Comparison of ENCODE assay signal across 31 mouse cellular contexts in genomic region chr8:78171351-78171750, GRCm38 (mm10). TPM values are rescaled to one million over a fixed set of nuclear protein-coding genes. Genes with fewer than 3 reads are reported as not detected.
A peak's percentile ranks its signal among the peaks of the same experiment; 100 is the strongest.
DNase-seq lines count a peak whose midpoint lies in the region; ATAC-seq and TF ChIP-seq lines count a peak whose summit lies in the region.
"Had no signal": no experiment of that assay in that cellular context is flagged by ENCODE, and none has a peak within 500 bp of the region (broad histone marks: within the 10 kb centered on the region; RNA-seq: fewer than 3 reads in every experiment).

No protein-coding gene starts in this region.

- H3K4me2 ChIP-seq in midbrain, postnatal 0 days (ENCODE audit: low read depth, low read length, poor library complexity, severe bottlenecking): no peak overlapping the region
- H3K4me2 ChIP-seq in midbrain, embryonic 16.5 days (ENCODE audit: low read length): no peak overlapping the region
- H3K4me2 ChIP-seq: embryonic facial prominence, embryonic 12.5 days; embryonic facial prominence, embryonic 15.5 days; heart, embryonic 12.5 days; heart, embryonic 15.5 days; hindbrain, embryonic 14.5 days had no signal

- no peak overlapping the region for H3K9ac ChIP-seq in midbrain, postnatal 0 days (replicated peaks; ENCODE audit: low read length, poor library complexity, severe bottlenecking)
- no peak overlapping the region for H3K9ac ChIP-seq in midbrain, embryonic 16.5 days (ENCODE audit: low read depth, low read length)
- H3K9ac ChIP-seq: embryonic facial prominence, embryonic 12.5 days; embryonic facial prominence, embryonic 15.5 days; forebrain, postnatal 0 days; heart, embryonic 12.5 days; heart, embryonic 15.5 days; hindbrain, embryonic 14.5 days had no signal

- no peaks in the 10 kb centered on the region for H3K4me1 ChIP-seq in midbrain, postnatal 0 days (ENCODE audit: insufficient read depth, low read length)
- H3K4me1 ChIP-seq in midbrain, embryonic 16.5 days (ENCODE audit: control insufficient read depth, insufficient read depth, low read length): no peaks in the 10 kb centered on the region
- H3K4me1 ChIP-seq: embryonic facial prominence, embryonic 12.5 days; embryonic facial prominence, embryonic 15.5 days; heart, embryonic 12.5 days; heart, embryonic 15.5 days had no signal

- intact Hi-C loops in heart, postnatal 14 days (cut with DNase I): no loop called here

- WGBS in midbrain, postnatal 0 days: 86% methylated on average over 1 of the region's 1 CpGs
- WGBS in midbrain, embryonic 16.5 days: 96% methylated on average over 1 of the region's 1 CpGs

- no peak overlapping the region for H3K4me3 ChIP-seq in midbrain, postnatal 0 days (ENCODE audit: low read depth, low read length)
- no peak overlapping the region for H3K4me3 ChIP-seq in midbrain, embryonic 16.5 days (ENCODE audit: low read depth, low read length)
- H3K4me3 ChIP-seq: embryonic facial prominence, embryonic 12.5 days; embryonic facial prominence, embryonic 15.5 days; heart, embryonic 12.5 days; heart, embryonic 15.5 days had no signal

- TF ChIP-seq CTCF in midbrain, postnatal 0 days (IDR thresholded peaks at IDR 0.05): 0 out of 2 replicates have a peak, but pooled peaks have one; percentile 12

- peak; percentile 53 for DNase-seq in heart, adult 11 months
- no peak for DNase-seq in heart, postnatal 14 days
- no peak for DNase-seq in midbrain, postnatal 0 days (ENCODE audit: low spot score)
- peak; percentile 68 for DNase-seq in R1 (ENCODE audit: low read depth, low spot score)
- DNase-seq in cerebellum, postnatal 36 days: no peak
- DNase-seq in right cerebral cortex, postnatal 10 days (ENCODE audit: low spot score in 2 of 2): no peak
- DNase-seq: adrenal gland, adult 8-10 months; adrenal gland, postnatal 25 days; cerebellum, adult 11-12 months; cerebellum, adult 9-10 months; cerebellum, postnatal 14 days; forebrain, postnatal 0 days; gastrocnemius, postnatal 14 days; heart, adult 18-20 months; heart, postnatal 10 days; heart, postnatal 4 days had no signal

- H3K27me3 ChIP-seq in midbrain, postnatal 0 days (ENCODE audit: insufficient read depth, low read length): no peaks in the 10 kb centered on the region
- H3K27me3 ChIP-seq in midbrain, embryonic 16.5 days (ENCODE audit: control insufficient read depth, insufficient read depth, low read depth, low read length): no peaks in the 10 kb centered on the region
- H3K27me3 ChIP-seq: embryonic facial prominence, embryonic 12.5 days; embryonic facial prominence, embryonic 15.5 days; heart, embryonic 12.5 days; heart, embryonic 15.5 days had no signal

- ATAC-seq in midbrain, postnatal 0 days (ENCODE audit: low FRiP score): no peak
- ATAC-seq in midbrain, embryonic 16.5 days: no peak
- ATAC-seq: activated CD4-positive, CD25-positive, alpha-beta regulatory T cell, adult 4 months; forebrain, embryonic 14.5 days; forebrain, postnatal 0 days; hindbrain, postnatal 0 days; inflammation-experienced regulatory T-cells, adult 6 months; intestine, embryonic 16.5 days had no signal

- H3K36me3 ChIP-seq in midbrain, postnatal 0 days (ENCODE audit: insufficient read depth, low read length): no peaks in the 10 kb centered on the region
- H3K36me3 ChIP-seq in midbrain, embryonic 16.5 days (ENCODE audit: control insufficient read depth, insufficient read depth, low read length): no peaks in the 10 kb centered on the region
- H3K36me3 ChIP-seq: embryonic facial prominence, embryonic 12.5 days; embryonic facial prominence, embryonic 15.5 days; heart, embryonic 12.5 days; heart, embryonic 15.5 days had no signal

- H3K9me3 ChIP-seq in midbrain, postnatal 0 days (ENCODE audit: low read length): no peaks in the 10 kb centered on the region
- H3K9me3 ChIP-seq in midbrain, embryonic 16.5 days (replicated peaks; ENCODE audit: control insufficient read depth, low read length, poor library complexity, severe bottlenecking): no peaks in the 10 kb centered on the region; the same call in 1 of the 2 replicates
- H3K9me3 ChIP-seq: embryonic facial prominence, embryonic 12.5 days; embryonic facial prominence, embryonic 15.5 days; heart, embryonic 15.5 days had no signal

- no peak overlapping the region for H3K27ac ChIP-seq in midbrain, postnatal 0 days (ENCODE audit: low read depth, low read length)
- H3K27ac ChIP-seq in midbrain, embryonic 16.5 days (ENCODE audit: low read length): no peak overlapping the region
- H3K27ac ChIP-seq: embryonic facial prominence, embryonic 12.5 days; embryonic facial prominence, embryonic 15.5 days; heart, embryonic 15.5 days; hindbrain, embryonic 14.5 days; hindbrain, postnatal 0 days had no signal

RNA-seq across cellular contexts. Expression of gene Ttc29, which starts 41.7 kb away (rescaled TPM):
- not detected for total RNA-seq in heart, postnatal 14 days (2021)
- total RNA-seq in midbrain, postnatal 0 days (2014; rRNA removed): 0.47 and 5.3 TPM in 2 replicates
- 1.0 and 1.4 TPM in 2 replicates for polyA plus RNA-seq in midbrain, postnatal 0 days (2015; fragmentation: Nextera tagmentation; extraction: Ambion mirVana)
- 1.2 and 1.8 TPM in 2 replicates for polyA plus RNA-seq in midbrain, embryonic 16.5 days (2015; fragmentation: Nextera tagmentation; extraction: Ambion mirVana)
- total RNA-seq: adrenal gland, adult 8-10 months; adrenal gland, postnatal 25 days; common myeloid progenitor, adult 5-6 weeks; gastrocnemius, adult 18-20 months; gastrocnemius, postnatal 14 days; gastrocnemius, postnatal 4 days; heart, postnatal 10 days; heart, postnatal 4 days had no signal
- polyA plus RNA-seq: activated CD4-positive, CD25-positive, alpha-beta regulatory T cell, adult 4 months; embryonic facial prominence, embryonic 12.5 days; forebrain, embryonic 11.5 days; heart, embryonic 12.5 days; inflammation-experienced regulatory T-cells, adult 6 months; intestine, embryonic 16.5 days had no signal

Comparison
In these comparisons a context has a peak if more than half of its experiments do, and no peak if none do; other contexts are left out.
1. DNase-seq: peak in heart, adult 11 months (single experiment) and R1 (single experiment); none in heart, postnatal 14 days (0 of 2), midbrain, postnatal 0 days (single experiment), cerebellum, postnatal 36 days (0 of 2) and right cerebral cortex, postnatal 10 days (0 of 2).